ENCODE assay signal across 6 mouse cellular contexts in genomic region chr10:22360957-22361356, GRCm38 (mm10). TPM values are rescaled to one million over a fixed set of nuclear protein-coding genes. Genes with fewer than 3 reads are reported as not detected.
ATAC-seq lines count a peak whose summit lies in the region.
"Not testable (repeated sequence)": the region's sequence is repeated elsewhere in the genome, so short reads cannot be mapped to it uniquely, and the experiment has no call there.
"Had no signal": no experiment of that assay in that cellular context is flagged by ENCODE, and none has a peak within 500 bp of the region (broad histone marks: within the 10 kb centered on the region; RNA-seq: fewer than 3 reads in every experiment).

No protein-coding gene starts in this region.

- H3K9me3 ChIP-seq in forebrain, embryonic 16.5 days (ENCODE audit: control insufficient read depth, low read length); hindbrain, embryonic 16.5 days (ENCODE audit: control insufficient read depth, low read length); limb, embryonic 13.5 days; neural tube, embryonic 14.5 days (ENCODE audit: control insufficient read depth, low read length): not testable (repeated sequence)

- not testable (repeated sequence) for H3K4me3 ChIP-seq in forebrain, embryonic 16.5 days (replicated peaks; ENCODE audit: low read length); hindbrain, embryonic 16.5 days (ENCODE audit: low read length); limb, embryonic 13.5 days; neural tube, embryonic 14.5 days (ENCODE audit: low read depth, low read length)

- H3K4me2 ChIP-seq in forebrain, embryonic 16.5 days (ENCODE audit: low read length); hindbrain, embryonic 16.5 days (ENCODE audit: low read length); neural tube, embryonic 14.5 days (ENCODE audit: low read depth, low read length): not testable (repeated sequence)
- H3K4me2 ChIP-seq in limb, embryonic 13.5 days (replicated peaks): peak overlapping the region; percentile 51; the same call in 1 of the 2 replicates

- not testable (repeated sequence) for H3K27ac ChIP-seq in forebrain, embryonic 16.5 days (ENCODE audit: low read length); hindbrain, embryonic 16.5 days (ENCODE audit: low read depth, low read length); limb, embryonic 13.5 days; neural tube, embryonic 14.5 days (ENCODE audit: low read depth, low read length)

- not testable (repeated sequence) for H3K4me1 ChIP-seq in forebrain, embryonic 16.5 days (replicated peaks; ENCODE audit: control insufficient read depth, insufficient read depth, low read length); hindbrain, embryonic 16.5 days (ENCODE audit: control insufficient read depth, insufficient read depth, low read depth, low read length); limb, embryonic 13.5 days; neural tube, embryonic 14.5 days (ENCODE audit: control insufficient read depth, insufficient read depth, low read length)

- not testable (repeated sequence) for H3K36me3 ChIP-seq in forebrain, embryonic 16.5 days (ENCODE audit: control insufficient read depth, insufficient read depth); hindbrain, embryonic 16.5 days (ENCODE audit: control insufficient read depth, insufficient read depth, low read length); limb, embryonic 13.5 days; neural tube, embryonic 14.5 days (ENCODE audit: control insufficient read depth, insufficient read depth, low read length)

- not testable (repeated sequence) for H3K27me3 ChIP-seq in forebrain, embryonic 16.5 days (replicated peaks; ENCODE audit: control insufficient read depth, insufficient read depth, low read length); hindbrain, embryonic 16.5 days (replicated peaks; ENCODE audit: control insufficient read depth, insufficient read depth, low read length); limb, embryonic 13.5 days; neural tube, embryonic 14.5 days (ENCODE audit: control insufficient read depth, insufficient read depth, low read length)

- 83% methylated on average over 1 of the region's 2 CpGs for WGBS in forebrain, embryonic 16.5 days
- 38% methylated on average over 2 of the region's 2 CpGs for WGBS in hindbrain, embryonic 16.5 days
- 60% methylated on average over 1 of the region's 2 CpGs for WGBS in limb, embryonic 13.5 days
- 59% methylated on average over 2 of the region's 2 CpGs for WGBS in neural tube, embryonic 14.5 days

- 0 out of 2 replicates have a peak, but pooled peaks have one; percentile 6 for ATAC-seq in forebrain, embryonic 16.5 days
- ATAC-seq in hindbrain, embryonic 16.5 days: 0 out of 2 replicates have a peak, but pooled peaks have one; percentile 27
- not testable (repeated sequence) for ATAC-seq in limb, embryonic 13.5 days (ENCODE audit: low FRiP score, low read depth)
- peak; percentile 44 for ATAC-seq in megakaryocyte, adult 5-6 weeks (ENCODE audit: poor library complexity, severe bottlenecking)
- ATAC-seq in neural tube, embryonic 14.5 days (ENCODE audit: low read depth): 0 out of 2 replicates have a peak, but pooled peaks have one; percentile 9

- H3K9ac ChIP-seq in forebrain, embryonic 16.5 days (replicated peaks; ENCODE audit: low read depth, low read length); hindbrain, embryonic 16.5 days (ENCODE audit: low read depth, low read length); limb, embryonic 13.5 days; neural tube, embryonic 14.5 days (replicated peaks; ENCODE audit: low read depth, low read length): not testable (repeated sequence)

RNA-seq across cellular contexts. Expression of gene Raet1d, which starts 0.6 kb away (rescaled TPM):
- polyA plus RNA-seq in forebrain, embryonic 16.5 days (2015; fragmentation: Nextera tagmentation; extraction: Ambion mirVana): 2.6 and 3.1 TPM in 2 replicates
- polyA plus RNA-seq in hindbrain, embryonic 16.5 days (2015; fragmentation: Nextera tagmentation; extraction: Ambion mirVana): 2.3 and 2.5 TPM in 2 replicates
- polyA plus RNA-seq in limb, embryonic 13.5 days (2015; fragmentation: Nextera tagmentation; extraction: Ambion mirVana): 27.0 and 27.8 TPM in 2 replicates
- 0.62 TPM in 1 of 2 replicates, not detected in the other for total RNA-seq in megakaryocyte, adult 5-6 weeks (2015)
- total RNA-seq in megakaryocyte, adult 5-6 weeks (2017): 0.41 and 0.66 TPM in 2 replicates
- 0.76 and 1.7 TPM in 2 replicates for polyA plus RNA-seq in neural tube, embryonic 14.5 days (2014; fragmentation: Nextera tagmentation; extraction: Ambion mirVana)
- polyA plus RNA-seq: adrenal gland, adult 2 months had no signal
